Comparison of ENCODE assay signal across 11 mouse cellular contexts in genomic region chr7:97355068-97355841, GRCm38 (mm10). TPM values are rescaled to one million over a fixed set of nuclear protein-coding genes. Genes with fewer than 3 reads are reported as not detected.
DNase-seq lines count a peak whose midpoint lies in the region; ATAC-seq and TF ChIP-seq lines count a peak whose summit lies in the region.
"Had no signal": no experiment of that assay in that cellular context is flagged by ENCODE, and none has a peak within 500 bp of the region (broad histone marks: within the 10 kb centered on the region; RNA-seq: fewer than 3 reads in every experiment).

No protein-coding gene starts in this region.

- H3K27me3 ChIP-seq in liver, adult 2 months (ENCODE audit: control insufficient read depth, insufficient read depth, low read length) = no peaks in the 10 kb centered on the region
- H3K27me3 ChIP-seq in small intestine, adult 2 months (ENCODE audit: control insufficient read depth, insufficient read depth, low read length) = no peaks in the 10 kb centered on the region
- no peaks in the 10 kb centered on the region for H3K27me3 ChIP-seq in midbrain, postnatal 0 days (ENCODE audit: insufficient read depth, low read length)
- H3K27me3 ChIP-seq: embryonic facial prominence, embryonic 12.5 days had no signal

- no peaks in the 10 kb centered on the region for H3K79me2 ChIP-seq in liver, adult 2 months (ENCODE audit: control insufficient read depth, insufficient read depth, low read length)

- peaks cover 22% of the 10 kb centered on the region for H3K4me1 ChIP-seq in brown adipose tissue, adult 24 weeks (ENCODE audit: control insufficient read depth, insufficient read depth, insufficient read length, low read length)
- H3K4me1 ChIP-seq in liver, adult 2 months (ENCODE audit: control insufficient read depth, insufficient read depth, low read length) = peaks cover 8% of the 10 kb centered on the region
- peaks cover 4% of the 10 kb centered on the region; the same call in 1 of the 2 replicates for H3K4me1 ChIP-seq in small intestine, adult 2 months (ENCODE audit: control insufficient read depth, insufficient read depth, insufficient read length, low read length)
- no peaks in the 10 kb centered on the region for H3K4me1 ChIP-seq in midbrain, postnatal 0 days (ENCODE audit: insufficient read depth, low read length)
- H3K4me1 ChIP-seq: embryonic facial prominence, embryonic 12.5 days had no signal

- no peak for TF ChIP-seq CTCF in left cerebral cortex, adult 2 months (IDR thresholded peaks at IDR 0.05)
- TF ChIP-seq CTCF in liver, adult 2 months (IDR thresholded peaks at IDR 0.05; ENCODE audit: low read depth, low read length) = no peak
- TF ChIP-seq CTCF in small intestine, adult 2 months (IDR thresholded peaks at IDR 0.05; ENCODE audit: extremely low read depth, insufficient read length, insufficient replicate concordance, low read depth, low read length) = no peak
- TF ChIP-seq CTCF in midbrain, postnatal 0 days (IDR thresholded peaks at IDR 0.05) = no peak

- TF ChIP-seq POLR2A in liver, adult 2 months (IDR thresholded peaks at IDR 0.05; ENCODE audit: extremely low read depth, insufficient read depth, low read length) = no peak
- TF ChIP-seq POLR2A in small intestine, adult 2 months (IDR thresholded peaks at IDR 0.05; ENCODE audit: low read depth, low read length) = no peak

- H3K9ac ChIP-seq in liver, adult 2 months (ENCODE audit: low read depth, low read length) = no peak overlapping the region
- H3K9ac ChIP-seq in midbrain, postnatal 0 days (replicated peaks; ENCODE audit: low read length, poor library complexity, severe bottlenecking) = no peak overlapping the region
- H3K9ac ChIP-seq: embryonic facial prominence, embryonic 12.5 days had no signal

- intact Hi-C loops in left cerebral cortex, adult 2 months (cut with DNase I) = no loop called here
- intact Hi-C loops in left cerebral cortex, postnatal 10 days (cut with DNase I) = no loop called here

- WGBS in liver, adult 2 months = 49% methylated on average over 13 of the region's 13 CpGs
- WGBS in small intestine, adult 2 months = 49% methylated on average over 13 of the region's 13 CpGs
- 44% methylated on average over 13 of the region's 13 CpGs for WGBS in midbrain, postnatal 0 days

- no peaks in the 10 kb centered on the region for H3K9me3 ChIP-seq in midbrain, postnatal 0 days (ENCODE audit: low read length)
- H3K9me3 ChIP-seq: embryonic facial prominence, embryonic 12.5 days had no signal

- no peak overlapping the region for H3K4me3 ChIP-seq in left cerebral cortex, adult 2 months
- no peak overlapping the region for H3K4me3 ChIP-seq in brown adipose tissue, adult 24 weeks (ENCODE audit: insufficient read depth, low read depth, low read length)
- H3K4me3 ChIP-seq in liver, adult 2 months (ENCODE audit: insufficient read depth, low read depth, low read length) = no peak overlapping the region
- H3K4me3 ChIP-seq in small intestine, adult 2 months (ENCODE audit: low read depth, low read length) = no peak overlapping the region
- H3K4me3 ChIP-seq in midbrain, postnatal 0 days (ENCODE audit: low read depth, low read length) = no peak overlapping the region
- H3K4me3 ChIP-seq: embryonic facial prominence, embryonic 12.5 days had no signal

- DNase-seq in left cerebral cortex, adult 2 months (ENCODE audit: extremely low spot score in 1 of 2, low spot score in 2 of 2) = no peak
- DNase-seq in left cerebral cortex, postnatal 10 days (ENCODE audit: extremely low spot score in 1 of 2, low spot score in 2 of 2) = no peak
- DNase-seq in liver, adult 2 months (ENCODE audit: extremely low read depth, low read depth, low spot score) = peak; percentile 54
- DNase-seq in embryo, embryonic 9.5 days (ENCODE audit: extremely low spot score) = no peak
- no peak for DNase-seq in midbrain, postnatal 0 days (ENCODE audit: low spot score)
- DNase-seq in adrenal gland, adult 8-10 months = no peak
- DNase-seq: kidney, adult 18-20 months; right cerebral cortex, postnatal 14 days had no signal

- H3K36me3 ChIP-seq in liver, adult 2 months (ENCODE audit: control insufficient read depth, insufficient read depth, low read length) = no peaks in the 10 kb centered on the region
- H3K36me3 ChIP-seq in small intestine, adult 2 months (ENCODE audit: control insufficient read depth, insufficient read depth, low read length) = no peaks in the 10 kb centered on the region
- H3K36me3 ChIP-seq in midbrain, postnatal 0 days (ENCODE audit: insufficient read depth, low read length) = no peaks in the 10 kb centered on the region
- H3K36me3 ChIP-seq: embryonic facial prominence, embryonic 12.5 days had no signal

- ATAC-seq in midbrain, postnatal 0 days (ENCODE audit: low FRiP score) = no peak

- no peak overlapping the region for H3K4me2 ChIP-seq in midbrain, postnatal 0 days (ENCODE audit: low read depth, low read length, poor library complexity, severe bottlenecking)
- H3K4me2 ChIP-seq: embryonic facial prominence, embryonic 12.5 days had no signal

- peak overlapping the region; percentile 15; the same call in 1 of the 2 replicates for H3K27ac ChIP-seq in left cerebral cortex, adult 2 months
- peak overlapping the region; percentile 56 for H3K27ac ChIP-seq in brown adipose tissue, adult 24 weeks (replicated peaks; ENCODE audit: low read depth, low read length)
- peak overlapping the region; percentile 47 for H3K27ac ChIP-seq in liver, adult 2 months (replicated peaks; ENCODE audit: insufficient read depth, low read depth, low read length)
- peak overlapping the region; percentile 48 for H3K27ac ChIP-seq in small intestine, adult 2 months (ENCODE audit: insufficient read depth, low read depth, low read length)
- no peak overlapping the region for H3K27ac ChIP-seq in midbrain, postnatal 0 days (ENCODE audit: low read depth, low read length)
- H3K27ac ChIP-seq: embryonic facial prominence, embryonic 12.5 days had no signal

RNA-seq across cellular contexts. Expression of gene Alg8, which starts 16.2 kb away (rescaled TPM):
- 10 to 100 TPM in 1 of 2 experiments, 1 to 10 TPM in 1; 9.9 to 10.2 TPM for total RNA-seq in left cerebral cortex, adult 2 months (2021)
- total RNA-seq in left cerebral cortex, postnatal 10 days (2021) = 10 to 100 TPM in 1 of 2 experiments, 1 to 10 TPM in 1; 9.5 to 12.2 TPM
- polyA plus RNA-seq in brown adipose tissue, adult 24 weeks (2012; ENCODE audit: insufficient read depth, insufficient read length, missing spikeins) = 5.0 and 9.6 TPM in 2 replicates
- total RNA-seq in liver, adult 2 months (2014; rRNA removed) = 3.3 and 6.2 TPM in 2 replicates
- polyA plus RNA-seq in liver, adult 2 months (2012; rRNA removed) = 6.3 and 7.5 TPM in 2 replicates
- polyA plus RNA-seq in small intestine, adult 2 months (2012; rRNA removed) = 3.7 and 6.4 TPM in 2 replicates
- 6.4 and 7.3 TPM in 2 replicates for total RNA-seq in midbrain, postnatal 0 days (2014; rRNA removed)
- polyA plus RNA-seq in midbrain, postnatal 0 days (2015; fragmentation: Nextera tagmentation; extraction: Ambion mirVana) = 9.0 and 9.1 TPM in 2 replicates
- 10 to 100 TPM; 11.2 to 18.6 (median 15.8) TPM for total RNA-seq in adrenal gland, adult 8-10 months (2022)

RNA-seq across cellular contexts. Expression of gene Kctd21, which starts 23.1 kb away (rescaled TPM):
- total RNA-seq in left cerebral cortex, adult 2 months (2021) = 10 to 100 TPM; 12.5 to 14.6 TPM
- 1 to 10 TPM; 7.4 to 7.6 TPM for total RNA-seq in left cerebral cortex, postnatal 10 days (2021)
- polyA plus RNA-seq in brown adipose tissue, adult 24 weeks (2012; ENCODE audit: insufficient read depth, insufficient read length, missing spikeins) = 6.3 and 6.8 TPM in 2 replicates
- 3.2 and 4.2 TPM in 2 replicates for total RNA-seq in liver, adult 2 months (2014; rRNA removed)
- 4.8 and 5.4 TPM in 2 replicates for polyA plus RNA-seq in liver, adult 2 months (2012; rRNA removed)
- polyA plus RNA-seq in small intestine, adult 2 months (2012; rRNA removed) = 2.8 and 7.3 TPM in 2 replicates
- total RNA-seq in midbrain, postnatal 0 days (2014; rRNA removed) = 4.0 and 6.1 TPM in 2 replicates
- polyA plus RNA-seq in midbrain, postnatal 0 days (2015; fragmentation: Nextera tagmentation; extraction: Ambion mirVana) = 3.1 TPM in 2 replicates
- 1 to 10 TPM; 8.2 to 10.0 (median 9.0) TPM for total RNA-seq in adrenal gland, adult 8-10 months (2022)

RNA-seq across cellular contexts. Expression of gene Usp35, which starts 23.4 kb away (rescaled TPM):
- total RNA-seq in left cerebral cortex, adult 2 months (2021) = 10 to 100 TPM; 18.8 to 19.9 TPM
- 10 to 100 TPM in 1 of 2 experiments, 1 to 10 TPM in 1; 9.7 to 12.0 TPM for total RNA-seq in left cerebral cortex, postnatal 10 days (2021)
- 2.3 TPM in 1 of 2 replicates, not detected in the other for polyA plus RNA-seq in brown adipose tissue, adult 24 weeks (2012; ENCODE audit: insufficient read depth, insufficient read length, missing spikeins)
- 0.87 and 1.0 TPM in 2 replicates for total RNA-seq in liver, adult 2 months (2014; rRNA removed)
- polyA plus RNA-seq in liver, adult 2 months (2012; rRNA removed) = 0.86 and 1.5 TPM in 2 replicates
- polyA plus RNA-seq in small intestine, adult 2 months (2012; rRNA removed) = 2.9 and 14.6 TPM in 2 replicates
- 13.4 and 14.3 TPM in 2 replicates for total RNA-seq in midbrain, postnatal 0 days (2014; rRNA removed)
- 2.7 and 2.9 TPM in 2 replicates for polyA plus RNA-seq in midbrain, postnatal 0 days (2015; fragmentation: Nextera tagmentation; extraction: Ambion mirVana)
- total RNA-seq in adrenal gland, adult 8-10 months (2022) = 10 to 100 TPM; 10.8 to 29.5 (median 17.7) TPM

RNA-seq across cellular contexts. Expression of gene Ndufc2, which starts 44.5 kb away (rescaled TPM):
- 100 to 1,000 TPM; 213 to 230 TPM for total RNA-seq in left cerebral cortex, adult 2 months (2021)
- total RNA-seq in left cerebral cortex, postnatal 10 days (2021) = 100 to 1,000 TPM; 254 to 277 TPM
- 931 and 1,246 TPM in 2 replicates for polyA plus RNA-seq in brown adipose tissue, adult 24 weeks (2012; ENCODE audit: insufficient read depth, insufficient read length, missing spikeins)
- 213 and 221 TPM in 2 replicates for total RNA-seq in liver, adult 2 months (2014; rRNA removed)
- polyA plus RNA-seq in liver, adult 2 months (2012; rRNA removed) = 191 and 204 TPM in 2 replicates
- polyA plus RNA-seq in small intestine, adult 2 months (2012; rRNA removed) = 58.2 and 89.7 TPM in 2 replicates
- total RNA-seq in midbrain, postnatal 0 days (2014; rRNA removed) = 408 and 463 TPM in 2 replicates
- polyA plus RNA-seq in midbrain, postnatal 0 days (2015; fragmentation: Nextera tagmentation; extraction: Ambion mirVana) = 608 and 638 TPM in 2 replicates
- total RNA-seq in adrenal gland, adult 8-10 months (2022) = 100 to 1,000 TPM; 202 to 264 (median 251) TPM
